Mouse (Mus musculus) midbrain, postnatal 0 days (tissue): ENCODE measurements around the gene Twnk. TPM values are rescaled to one million over a fixed set of nuclear protein-coding genes. Genes with fewer than 3 reads are reported as not detected.

Experiments
- ATAC-seq: fragments of 200-750 bp; cut with Nextera tagmentation; 2 replicates; pipeline ENCODE4 v1.8.0; 2017; ENCODE audit warnings: moderate number of reproducible peaks, mild to moderate bottlenecking, moderate TSS enrichment, moderate library complexity; ENCODE audit not compliant: low FRiP score
- DNase-seq: peaks from one replicate; pipeline ENCODE4 v3.0.0-alpha.2; 2015; ENCODE audit warnings: low spot score
- H3K27ac ChIP-seq: fragments of 300-500 bp; sonication (generic); 2 replicates; pipeline ENCODE4 v1.5.1; 2014; ENCODE audit warnings: low read depth, mild to moderate bottlenecking, low read length, mixed read lengths
- H3K27me3 ChIP-seq: fragments of 300-500 bp; sonication (generic); 2 replicates; pipeline ENCODE4 v1.6.1; 2014; ENCODE audit warnings: low read length, control low read depth, mixed read lengths; ENCODE audit not compliant: insufficient read depth
- H3K36me3 ChIP-seq: fragments of 300-500 bp; sonication (generic); 2 replicates; pipeline ENCODE4 v1.6.1; 2014; ENCODE audit warnings: low read length, control low read depth, mixed read lengths; ENCODE audit not compliant: insufficient read depth
- H3K4me1 ChIP-seq: fragments of 300-500 bp; sonication (generic); 2 replicates; pipeline ENCODE4 v1.6.1; 2014; ENCODE audit warnings: mild to moderate bottlenecking, control low read depth, antibody characterized with exemption, low read length, mixed read lengths; ENCODE audit not compliant: insufficient read depth
- H3K4me2 ChIP-seq: fragments of 300-500 bp; sonication (generic); 2 replicates; pipeline ENCODE4 v1.6.1; 2014; ENCODE audit warnings: low read depth, mild to moderate bottlenecking, low read length, mixed read lengths; ENCODE audit not compliant: poor library complexity, severe bottlenecking
- H3K4me3 ChIP-seq: fragments of 300-500 bp; sonication (generic); 2 replicates; pipeline ENCODE4 v1.5.1; 2014; ENCODE audit warnings: low read depth, mild to moderate bottlenecking, low read length, moderate library complexity
- H3K9ac ChIP-seq: fragments of 300-500 bp; sonication (generic); replicated peaks from 2 replicates; pipeline ENCODE4 v1.6.1; 2014; ENCODE audit warnings: mild to moderate bottlenecking, low read length, moderate library complexity, mixed read lengths; ENCODE audit not compliant: poor library complexity, severe bottlenecking
- H3K9me3 ChIP-seq: fragments of 300-500 bp; sonication (generic); 2 replicates; pipeline ENCODE4 v1.6.1; 2016; ENCODE audit warnings: low read length, control low read depth
- CTCF ChIP-seq: IDR thresholded peaks from 2 replicates; pipeline ENCODE4 v1.5.1; 2016; ENCODE audit warnings: antibody characterized with exemption, mild to moderate bottlenecking
- WGBS: fragments of 180-500 bp; shearing (Covaris S2); extraction: QIAGEN DNeasy Blood & Tissue Kit; methylation state at CpG from one replicate; pipeline ENCODE4 v1.1.7; 2014; 5-methylcytosine and 5-hydroxymethylcytosine counted together
- polyA plus RNA-seq: library from polyadenylated mRNA; unstranded; fragments of >200 nt; fragmentation: Nextera tagmentation; extraction: Ambion mirVana; gene quantifications from 2 replicates; pipeline ENCODE4 v1.2.1, GENCODE M21; 2015
- total RNA-seq: library from RNA; depleted of rRNA; stranded (reverse); fragments of >200 nt; gene quantifications from 2 replicates; pipeline ENCODE4 v1.2.3, GENCODE M21; 2014

The Twnk gene
- total and polyA plus RNA-seq, 2 experiments from 2014 or later, result 6.1 to 6.8 TPM

- no peak overlapping the region for H3K27ac ChIP-seq
- H3K4me1 ChIP-seq, result peaks cover under 1% of the 10 kb centered on the region; the same call in 1 of the 2 replicates
- H3K9me3 ChIP-seq, result no peaks in the 10 kb centered on the region
- no peak overlapping the region for H3K4me3 ChIP-seq
- H3K36me3 ChIP-seq, result peaks cover 15% of the 10 kb centered on the region
- WGBS, result 91% methylated on average over 15 of the region's 15 CpGs
- no peak overlapping the region for H3K4me2 ChIP-seq
- no peaks in the 10 kb centered on the region for H3K27me3 ChIP-seq
- ATAC-seq, result no peak
- TF ChIP-seq CTCF, result no peak
- H3K9ac ChIP-seq, result no peak overlapping the region; the same call in 1 of the 2 replicates
- no peak for DNase-seq
Measured at GRCm38 (mm10) chr19:45021362-45021761, 15.9 kb downstream of the Twnk start.

DNA sequence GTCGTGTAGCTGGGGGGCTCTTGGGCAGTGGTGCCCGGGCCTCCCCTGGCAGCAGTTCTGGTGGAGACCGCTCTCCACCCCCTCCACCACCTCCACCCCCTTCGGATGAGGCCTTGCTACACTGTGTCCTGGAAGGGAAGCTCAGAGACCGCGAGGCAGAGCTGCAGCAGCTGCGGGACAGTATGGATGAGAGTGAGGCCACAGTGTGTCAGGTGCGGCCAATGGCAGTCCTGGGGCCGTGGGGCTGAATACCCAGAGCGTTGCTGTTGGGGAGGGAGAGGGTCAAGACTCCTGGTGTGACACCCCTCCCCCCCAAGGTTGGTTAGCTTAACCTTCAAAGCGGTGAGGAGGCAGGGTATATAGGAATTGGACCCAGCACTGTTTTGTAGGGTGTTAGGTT, 18.5 kb downstream of the Twnk start:
- Histone ChIP-seq H3K4me1 (no peaks in the 10 kb centered on the region), H3K27me3 (no peaks in the 10 kb centered on the region), H3K36me3 (peaks cover 24% of the 10 kb centered on the region), H3K4me3 (no peak overlapping the region), H3K27ac (no peak overlapping the region), H3K9ac (no peak overlapping the region), H3K4me2 (no peak overlapping the region), H3K9me3 (no peaks in the 10 kb centered on the region)
- DNase-seq (no peak), ATAC-seq (no peak)
- TF ChIP-seq CTCF, result no peak
- WGBS, result 85% methylated on average over 11 of the region's 11 CpGs

GRCm38 (mm10) chr19:45024775-45025174, 19.3 kb downstream of the Twnk start:
- ATAC-seq, result no peak
- Histone ChIP-seq H3K4me3 (no peak overlapping the region), H3K36me3 (peaks cover 24% of the 10 kb centered on the region), H3K4me2 (no peak overlapping the region), H3K27me3 (no peaks in the 10 kb centered on the region), H3K4me1 (no peaks in the 10 kb centered on the region), H3K27ac (no peak overlapping the region), H3K9ac (no peak overlapping the region), H3K9me3 (no peaks in the 10 kb centered on the region)
- 92% methylated on average over 20 of the region's 20 CpGs for WGBS
- TF ChIP-seq CTCF, result no peak
- no peak for DNase-seq

- no peak for TF ChIP-seq CTCF
- DNase-seq (no peak), ATAC-seq (no peak)
- Histone ChIP-seq H3K4me2 (no peak overlapping the region), H3K27me3 (no peaks in the 10 kb centered on the region), H3K9me3 (no peaks in the 10 kb centered on the region), H3K9ac (no peak overlapping the region), H3K36me3 (peaks cover 24% of the 10 kb centered on the region), H3K27ac (no peak overlapping the region), H3K4me3 (no peak overlapping the region), H3K4me1 (no peaks in the 10 kb centered on the region)
- 90% methylated on average over 37 of the region's 37 CpGs for WGBS
Measured at GRCm38 (mm10) chr19:45025937-45026568, 20.6 kb downstream of the Twnk start.

GRCm38 (mm10) chr19:45026958-45027670, 21.7 kb downstream of the Twnk start:
- Histone ChIP-seq H3K9ac (no peak overlapping the region), H3K4me2 (no peak overlapping the region), H3K27me3 (no peaks in the 10 kb centered on the region), H3K27ac (no peak overlapping the region), H3K4me3 (no peak overlapping the region), H3K36me3 (peaks cover 24% of the 10 kb centered on the region), H3K4me1 (no peaks in the 10 kb centered on the region), H3K9me3 (no peaks in the 10 kb centered on the region)
- 87% methylated on average over 6 of the region's 6 CpGs for WGBS
- TF ChIP-seq CTCF, result no peak
- ATAC-seq, result no peak
- no peak for DNase-seq

DNA sequence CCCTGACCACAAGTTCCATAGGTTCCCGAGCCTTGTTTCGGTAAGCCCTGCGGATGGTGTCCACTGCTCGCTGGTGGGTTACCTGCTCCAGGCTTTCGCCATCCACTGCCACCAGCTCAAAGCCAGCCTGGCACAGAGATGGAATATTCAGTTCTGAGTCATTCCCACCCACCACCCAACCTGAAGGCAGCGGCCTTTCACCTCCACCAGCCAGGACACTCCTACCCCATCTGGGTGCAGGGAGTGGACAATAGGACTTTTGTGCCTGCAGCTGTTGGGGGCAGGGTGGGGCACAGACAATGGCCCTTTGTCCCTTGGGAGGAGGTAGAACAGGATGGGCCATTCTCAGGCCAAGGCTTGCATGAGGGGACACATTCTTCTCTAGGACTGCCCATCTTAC, 22.4 kb downstream of the Twnk start:
- Histone ChIP-seq H3K9ac (no peak overlapping the region), H3K4me3 (no peak overlapping the region), H3K36me3 (peaks cover 24% of the 10 kb centered on the region), H3K27ac (no peak overlapping the region), H3K9me3 (no peaks in the 10 kb centered on the region), H3K27me3 (no peaks in the 10 kb centered on the region), H3K4me1 (no peaks in the 10 kb centered on the region), H3K4me2 (no peak overlapping the region)
- TF ChIP-seq CTCF, result no peak
- DNase-seq, result no peak
- ATAC-seq, result no peak
- WGBS, result 84% methylated on average over 6 of the region's 6 CpGs
